Mouse (Mus musculus): Measurements from ENCODE around the gene Mtmr4.

DNA sequence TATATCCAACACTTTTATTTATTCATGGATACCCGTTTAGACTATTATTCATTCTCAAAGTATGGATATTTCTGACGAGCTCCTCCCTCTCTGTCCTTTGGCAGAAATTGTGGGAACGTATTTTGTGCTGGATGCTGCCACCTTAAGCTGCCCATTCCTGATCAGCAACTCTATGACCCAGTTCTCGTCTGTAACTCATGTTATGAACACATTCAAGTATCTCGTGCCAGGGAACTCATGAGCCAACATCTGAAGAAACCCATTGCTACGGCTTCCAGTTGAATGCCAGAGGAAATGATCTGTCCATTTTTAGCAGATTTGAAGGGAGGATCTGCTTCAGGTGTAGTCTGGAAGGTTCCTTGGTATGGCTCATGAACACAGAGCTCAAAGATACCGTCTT lies 22.0 kb downstream of the Mtmr4 start:
- TF ChIP-seq CTCF (IDR thresholded peaks at IDR 0.05; ENCODE audit: low read depth) (no peak), EP300 (IDR thresholded peaks at IDR 0.05; ENCODE audit: low read depth) (no peak)

Data from liver, postnatal 0 days (tissue).